In genomic region chr4:126046851-126047585, GRCm38 (mm10) we compare ENCODE assay signal across 8 mouse cellular contexts. TPM values are rescaled to one million over a fixed set of nuclear protein-coding genes. Genes with fewer than 3 reads are reported as not detected.
DNase-seq lines count a peak whose midpoint lies in the region; ATAC-seq lines count a peak whose summit lies in the region.

TSS of gene Mrps15 (plus strand) at chr4:126046925.

- peaks cover 29% of the 10 kb centered on the region for H3K36me3 ChIP-seq in hindbrain, embryonic 13.5 days
- peaks cover 26% of the 10 kb centered on the region; the same call in 1 of the 2 replicates for H3K36me3 ChIP-seq in macrophage (ENCODE audit: inconsistent target)

- H3K4me2 ChIP-seq in hindbrain, embryonic 13.5 days, result peak within 1 kb of the TSS; percentile 91

- peak within 1 kb of the TSS; percentile 93 for H3K4me3 ChIP-seq in hindbrain, embryonic 13.5 days
- H3K4me3 ChIP-seq in macrophage (ENCODE audit: inconsistent target), result peak within 1 kb of the TSS; percentile 98

- H3K4me1 ChIP-seq in hindbrain, embryonic 13.5 days (replicated peaks), result peaks cover 15% of the 10 kb centered on the region

- H3K27ac ChIP-seq in hindbrain, embryonic 13.5 days, result peak within 1 kb of the TSS; percentile 89
- H3K27ac ChIP-seq in macrophage, result peak within 1 kb of the TSS; percentile 52

- H3K9me3 ChIP-seq in hindbrain, embryonic 13.5 days, result no peaks in the 10 kb centered on the region

- peaks cover 13% of the 10 kb centered on the region for H3K79me2 ChIP-seq in macrophage (ENCODE audit: inconsistent target)

- H3K9ac ChIP-seq in hindbrain, embryonic 13.5 days, result peak within 1 kb of the TSS; percentile 89

- ATAC-seq in hindbrain, embryonic 13.5 days (ENCODE audit: low FRiP score), result peak; percentile 95

- no peaks in the 10 kb centered on the region for H3K27me3 ChIP-seq in hindbrain, embryonic 13.5 days

- DNase-seq in R1 (ENCODE audit: low read depth, low spot score), result peak; percentile 98
- peak; percentile 87 to 88 for DNase-seq in cerebellum, postnatal 14 days
- DNase-seq in frontal cortex, postnatal 14 days (ENCODE audit: low spot score in 2 of 2), result peak; percentile 70 to 79
- peak; percentile 77 for DNase-seq in left cerebral cortex, adult 11 months (ENCODE audit: low spot score)
- DNase-seq in right cerebral cortex, adult 18-20 months, result peak; percentile 90
- peak; percentile 51 for DNase-seq in urinary bladder, postnatal 10 days (ENCODE audit: low spot score)

- WGBS in hindbrain, embryonic 13.5 days, result under 1% methylated on average over 56 of the region's 56 CpGs
- 2% methylated on average over 56 of the region's 56 CpGs for WGBS in macrophage (ENCODE audit: missing documents)

RNA-seq across cellular contexts. Expression of gene Mrps15, which starts in this region (rescaled TPM):
- 131 and 136 TPM in 2 replicates for polyA plus RNA-seq in hindbrain, embryonic 13.5 days (2015; fragmentation: Nextera tagmentation; extraction: Ambion mirVana)
- total RNA-seq in macrophage (2018; cell fraction: chromatin; rRNA removed), result 10 to 100 TPM; 12.9 to 88.3 (median 46.2) TPM
- total RNA-seq in macrophage (2018; cell fraction: cytosol; rRNA removed), result 100 to 1,000 TPM in 1 of 26 experiments, 10 to 100 TPM in 25; 50.7 to 107 (median 72.5) TPM
- total RNA-seq in macrophage (2018; cell fraction: nucleus; rRNA removed), result 10 to 100 TPM; 14.7 to 86.0 (median 31.9) TPM
- 75.9 to 175 TPM (median 85.2 TPM) in 3 replicates for polyA plus RNA-seq in macrophage (2018)

Comparison
In these comparisons a context has a peak if more than half of its experiments do, and no peak if none do; other contexts are left out.
1. Peak in every context shown above with its lines: DNase-seq, ATAC-seq, H3K4me3 ChIP-seq and H3K27ac ChIP-seq.